Comparison of ENCODE assay signal across 30 mouse cellular contexts in the genomic region with DNA sequence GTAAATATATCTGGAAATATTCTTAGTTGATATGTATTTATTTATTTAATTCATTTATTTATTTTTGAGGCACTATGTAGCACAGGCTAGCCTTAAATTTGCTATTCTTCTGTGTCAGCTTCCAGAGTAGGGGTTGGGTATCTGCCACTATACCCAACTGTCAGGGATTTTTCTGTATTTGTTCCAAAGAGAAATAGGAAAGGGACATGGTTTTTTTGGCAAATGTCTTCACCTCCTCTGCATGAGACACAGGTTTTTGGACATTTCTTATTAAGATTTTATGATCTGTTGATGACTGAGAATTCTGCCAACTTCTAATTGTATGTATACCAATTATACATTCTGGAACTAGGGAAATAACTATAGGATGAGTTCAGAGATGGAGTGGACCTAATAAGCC.
"Had no signal": no experiment of that assay in that cellular context is flagged by ENCODE, and none has a peak within 500 bp of the region (broad histone marks: within the 10 kb centered on the region; RNA-seq: fewer than 3 reads in every experiment).

No protein-coding gene starts in this region.

- DNase-seq: left cerebral cortex, postnatal 4 days; liver; liver, embryonic 13.5 days; liver, postnatal 0 days; lung, adult 18-20 months; lung, adult 2 months; lung, embryonic 14.5 days; lung, postnatal 10 days; lung, postnatal 14 days; lung, postnatal 36 days; lung, postnatal 4 days had no signal

- H3K4me2 ChIP-seq: limb, embryonic 12.5 days; limb, embryonic 13.5 days; limb, embryonic 15.5 days; liver, embryonic 11.5 days; liver, embryonic 12.5 days; liver, embryonic 13.5 days; liver, embryonic 15.5 days; lung, embryonic 14.5 days; lung, embryonic 15.5 days; midbrain, embryonic 12.5 days; midbrain, embryonic 13.5 days; midbrain, embryonic 15.5 days; neural tube, embryonic 12.5 days had no signal

- H3K4me3 ChIP-seq: limb, embryonic 10.5 days; limb, embryonic 12.5 days; limb, embryonic 13.5 days; limb, embryonic 15.5 days; liver, embryonic 12.5 days; liver, embryonic 13.5 days; liver, embryonic 15.5 days; lung, embryonic 15.5 days; megakaryocyte, embryonic 14.5 days; midbrain, embryonic 10.5 days; midbrain, embryonic 12.5 days; midbrain, embryonic 13.5 days; midbrain, embryonic 15.5 days; myocyte; neural tube, embryonic 12.5 days had no signal

- H3K9ac ChIP-seq: limb, embryonic 12.5 days; limb, embryonic 13.5 days; limb, embryonic 15.5 days; liver, embryonic 12.5 days; liver, embryonic 13.5 days; liver, embryonic 14.5 days; liver, embryonic 15.5 days; liver, postnatal 0 days; lung, embryonic 14.5 days; lung, embryonic 15.5 days; midbrain, embryonic 12.5 days; midbrain, embryonic 13.5 days; midbrain, embryonic 15.5 days; neural tube, embryonic 12.5 days had no signal

- H3K9me3 ChIP-seq: limb, embryonic 10.5 days; limb, embryonic 15.5 days; liver, embryonic 13.5 days; liver, embryonic 15.5 days; lung, embryonic 15.5 days; midbrain, embryonic 10.5 days; midbrain, embryonic 12.5 days; midbrain, embryonic 13.5 days; midbrain, embryonic 15.5 days; neural tube, embryonic 12.5 days had no signal

- H3K27ac ChIP-seq: limb, embryonic 10.5 days; limb, embryonic 12.5 days; limb, embryonic 13.5 days; limb, embryonic 15.5 days; liver, embryonic 12.5 days; liver, embryonic 13.5 days; liver, embryonic 14.5 days; liver, embryonic 15.5 days; lung, embryonic 15.5 days; macrophage; midbrain, embryonic 10.5 days; midbrain, embryonic 12.5 days; midbrain, embryonic 13.5 days; midbrain, embryonic 15.5 days; neural tube, embryonic 12.5 days had no signal

- ATAC-seq: liver, embryonic 12.5 days; liver, postnatal 0 days; lung, postnatal 0 days; midbrain, embryonic 13.5 days; midbrain, embryonic 15.5 days; midbrain, embryonic 16.5 days had no signal

- H3K27me3 ChIP-seq: limb, embryonic 12.5 days; limb, embryonic 13.5 days; limb, embryonic 15.5 days; liver, embryonic 12.5 days; liver, embryonic 13.5 days; liver, embryonic 15.5 days; lung, embryonic 15.5 days; megakaryocyte, embryonic 14.5 days; midbrain, embryonic 12.5 days; midbrain, embryonic 13.5 days; midbrain, embryonic 15.5 days; neural tube, embryonic 12.5 days had no signal
